Mouse (Mus musculus) CH12.LX (cell line): ENCODE results near the gene Bicc1.

ENCODE experiments used
- CTCF ChIP-seq, 2 experiments: IDR thresholded peaks in 1 of 2; conservative IDR thresholded peaks in 1 of 2; 2 replicates each; pipeline ENCODE4 v1.5.1; 2011 to 2012; ENCODE audit warnings: low read depth in 2 of 2, low read length in 2 of 2, improper control_type of control experiment in 1 of 2, inconsistent platforms in 1 of 2, mild to moderate bottlenecking in 1 of 2, moderate library complexity in 1 of 2
- E2F4 ChIP-seq: IDR thresholded peaks from 2 replicates; pipeline ENCODE4 v1.6.1; 2011; ENCODE audit warnings: low read depth, low read length, improper control_type of control experiment; ENCODE audit not compliant: insufficient replicate concordance
- ETS1 ChIP-seq: conservative IDR thresholded peaks from 2 replicates; pipeline ENCODE4 v1.6.1; 2012; ENCODE audit warnings: low read depth, mild to moderate bottlenecking, inconsistent platforms, low read length, improper control_type of control experiment, moderate library complexity
- HCFC1 ChIP-seq: IDR thresholded peaks from 2 replicates; pipeline ENCODE4 v1.6.1; 2012; ENCODE audit warnings: low read depth, mild to moderate bottlenecking, inconsistent platforms, low read length, improper control_type of control experiment
- MAFK ChIP-seq: IDR thresholded peaks from 2 replicates; pipeline ENCODE4 v1.6.1; 2011; ENCODE audit warnings: low read length, improper control_type of control experiment; ENCODE audit not compliant: insufficient replicate concordance
- NRF1 ChIP-seq: IDR thresholded peaks from 2 replicates; pipeline ENCODE4 v1.6.1; 2014; ENCODE audit warnings: low read depth, mild to moderate bottlenecking, inconsistent platforms, low read length, improper control_type of control experiment, moderate library complexity
- PAX5 ChIP-seq: IDR thresholded peaks from 2 replicates; pipeline ENCODE4 v1.6.1; 2012; ENCODE audit warnings: low read length, inconsistent platforms, mixed read lengths
- POLR2A ChIP-seq: IDR thresholded peaks from 2 replicates; pipeline ENCODE4 v1.6.1; 2011; ENCODE audit warnings: low read depth, mild to moderate bottlenecking, improper control_type of control experiment, low read length
- RCOR1 ChIP-seq: conservative IDR thresholded peaks from 2 replicates; pipeline ENCODE4 v1.6.1; 2012; ENCODE audit warnings: low read depth, mild to moderate bottlenecking, inconsistent platforms, low read length, improper control_type of control experiment
- SIN3A ChIP-seq: IDR thresholded peaks from 2 replicates; pipeline ENCODE4 v1.6.1; 2012; ENCODE audit warnings: low read length, improper control_type of control experiment, inconsistent platforms
- SMC3 ChIP-seq: IDR thresholded peaks from 2 replicates; pipeline ENCODE4 v1.6.1; 2011; ENCODE audit warnings: low read depth, low read length, improper control_type of control experiment
- ZMIZ1 ChIP-seq: IDR thresholded peaks from 2 replicates; pipeline ENCODE4 v1.6.1; 2012; ENCODE audit warnings: low read depth, mild to moderate bottlenecking, inconsistent platforms, low read length, improper control_type of control experiment

- TF ChIP-seq POLR2A (no peak), NRF1 (no peak), RCOR1 (no peak), HCFC1 (no peak), ZMIZ1 (no peak), SMC3 (no peak), PAX5 (no peak), ETS1 (no peak), CTCF (conservative IDR thresholded peaks at IDR 0.05 in 1 of 2, IDR thresholded peaks at IDR 0.05 in 1 of 2; ENCODE audit: low read depth in 2 of 2, low read length in 2 of 2) (no peak), SIN3A (no peak), E2F4 (no peak), MAFK (no peak)
These were observed at the start of gene Bicc1 for GRCm38 (mm10) chr10:71159676-71160235.
